Mouse (Mus musculus): ENCODE results near the gene Actrt2.

The Actrt2 gene

DNA sequence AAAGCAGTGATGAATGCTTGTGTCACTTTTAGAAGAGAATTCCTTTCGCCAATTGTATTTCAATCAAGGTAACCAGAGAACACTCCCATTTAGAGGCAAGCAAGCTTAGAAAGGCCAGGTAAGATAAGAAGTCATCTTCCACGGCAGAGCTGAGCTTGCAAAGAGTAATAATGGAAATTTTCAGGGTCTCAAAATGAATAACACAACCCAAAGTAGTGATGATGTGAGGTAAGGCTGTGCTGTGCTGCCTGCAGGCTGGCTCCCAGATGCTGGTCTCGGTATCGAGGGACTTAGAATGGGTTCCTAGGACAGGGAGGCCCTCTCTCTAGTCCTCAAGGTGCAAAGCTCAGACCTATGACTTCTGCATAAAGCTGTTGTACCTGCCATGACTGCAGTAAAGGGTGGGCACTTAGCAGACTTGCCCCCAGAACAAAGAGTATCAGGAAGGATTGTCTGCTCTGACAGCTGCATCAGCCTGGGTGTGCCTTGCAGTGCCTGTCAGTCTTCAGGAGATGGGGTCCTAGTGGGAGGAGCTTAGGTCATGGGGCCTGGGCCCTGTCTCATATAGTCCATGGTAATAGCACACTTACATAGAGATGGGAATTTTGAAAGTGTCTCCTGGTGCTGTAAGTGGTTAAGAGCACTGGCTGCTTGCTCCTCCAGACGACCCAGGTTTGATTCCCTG is 15.5 kb upstream of the Actrt2 start:
- no peak for DNase-seq (ENCODE audit: low read depth)

DNA sequence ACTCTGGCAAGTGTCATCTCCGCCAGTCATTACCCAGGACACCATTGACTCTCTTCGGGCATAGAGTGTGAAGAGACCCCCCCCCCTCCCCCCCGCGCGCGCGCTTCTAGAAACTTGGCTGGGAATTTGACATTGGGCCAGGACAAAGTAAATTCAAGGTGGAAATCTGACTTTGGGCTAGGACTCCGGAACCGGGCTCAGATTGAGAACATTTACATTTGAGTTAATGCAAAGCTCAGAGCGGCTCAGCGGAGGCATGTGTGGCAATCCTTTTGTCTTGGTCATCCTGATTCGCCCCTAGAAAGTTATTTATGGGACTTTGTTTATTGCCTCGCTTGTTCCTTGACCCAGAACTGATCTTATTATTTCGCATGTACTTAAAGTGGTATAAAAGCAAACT is 14.6 kb upstream of the Actrt2 start:
- no peak for DNase-seq (ENCODE audit: low read depth)

DNA sequence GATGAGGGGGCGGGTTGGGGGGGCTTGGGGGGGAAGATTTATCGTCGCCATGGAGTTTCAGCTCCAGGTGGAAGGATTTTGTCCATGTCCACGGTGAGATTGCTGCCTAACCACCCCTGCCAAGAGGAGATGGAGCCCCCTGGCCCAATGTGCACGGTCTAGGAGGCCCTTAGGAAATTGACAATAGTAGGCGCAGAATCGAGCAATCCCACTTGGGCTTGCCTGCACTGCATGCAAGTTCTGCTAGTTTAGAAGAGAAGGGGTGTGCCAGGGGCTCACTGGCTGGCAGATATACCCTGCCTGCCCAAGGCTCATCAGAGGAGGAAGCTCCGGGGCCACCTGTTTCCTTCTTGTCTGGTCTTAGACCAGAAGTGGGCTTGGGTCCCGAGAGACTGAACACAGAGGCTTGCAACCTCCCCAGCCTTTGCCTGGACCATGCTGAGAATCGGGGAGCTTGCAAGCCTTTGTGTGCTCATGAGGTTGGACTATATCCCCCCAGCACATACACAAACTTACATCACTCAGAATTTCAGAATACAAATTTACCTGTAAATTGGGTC is 7.9 kb upstream of the Actrt2 start:
- no peak for DNase-seq (ENCODE audit: low read depth)

GRCm38 (mm10) chr4:154674966-154675365 is 7.3 kb upstream of the Actrt2 start:
- no peak for DNase-seq (ENCODE audit: low read depth)

GRCm38 (mm10) chr4:154674541-154674940 is 6.9 kb upstream of the Actrt2 start:
- peak; percentile 40 for DNase-seq (ENCODE audit: low read depth)

DNA sequence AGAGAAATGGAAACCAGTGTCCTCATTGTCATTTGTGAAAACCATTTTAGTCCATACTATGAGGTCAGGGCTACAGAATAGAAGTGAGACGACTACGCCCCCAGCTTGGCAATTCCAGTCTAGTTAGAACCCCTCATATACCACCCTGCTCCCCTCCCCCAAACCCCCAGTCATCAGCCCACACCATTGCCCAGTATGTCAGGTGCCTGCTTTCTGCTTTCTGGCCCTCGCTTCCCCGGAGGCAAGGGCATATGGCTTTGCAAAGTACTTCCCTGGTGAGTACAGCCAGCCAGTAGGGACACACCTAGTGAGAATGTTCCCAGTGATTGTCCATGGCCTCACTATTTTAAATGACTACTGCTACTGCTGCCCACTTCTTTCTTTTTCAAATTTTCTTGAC is 6.3 kb upstream of the Actrt2 start:
- DNase-seq (ENCODE audit: low read depth), result no peak

GRCm38 (mm10) chr4:154672027-154672426 is 4.4 kb upstream of the Actrt2 start:
- no peak for DNase-seq (ENCODE audit: low read depth)

GRCm38 (mm10) chr4:154671232-154671912 is 3.7 kb upstream of the Actrt2 start:
- no peak for DNase-seq (ENCODE audit: low read depth)

- DNase-seq (ENCODE audit: low read depth), result no peak
Observed at GRCm38 (mm10) chr4:154662681-154663215, 4.9 kb downstream of the Actrt2 start.

- DNase-seq (ENCODE audit: low read depth), result no peak
Observed at GRCm38 (mm10) chr4:154661256-154661655, 6.4 kb downstream of the Actrt2 start.

DNA sequence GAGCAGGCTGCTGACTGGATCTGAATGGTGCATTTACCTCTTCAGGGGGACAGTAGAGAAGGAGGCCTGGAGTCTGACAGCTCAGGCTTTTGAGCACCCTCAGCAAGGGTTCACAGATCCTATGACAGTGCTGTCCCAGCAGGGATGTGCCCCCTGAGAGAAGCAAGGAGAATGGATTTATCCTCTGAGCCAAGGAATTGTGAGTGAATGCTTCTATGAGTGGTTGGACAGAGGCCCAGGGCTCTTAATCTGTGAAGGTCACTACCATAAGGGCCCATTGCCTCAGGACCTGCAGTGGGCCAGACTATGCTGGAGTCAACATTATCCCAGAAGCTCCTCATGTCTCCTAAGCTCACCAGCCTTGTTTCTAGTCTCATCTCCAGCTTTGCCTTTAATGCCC is 7.6 kb downstream of the Actrt2 start:
- DNase-seq (ENCODE audit: low read depth), result no peak

GRCm38 (mm10) chr4:154655134-154655910 is 12.3 kb downstream of the Actrt2 start:
- DNase-seq (ENCODE audit: low read depth), result no peak

DNA sequence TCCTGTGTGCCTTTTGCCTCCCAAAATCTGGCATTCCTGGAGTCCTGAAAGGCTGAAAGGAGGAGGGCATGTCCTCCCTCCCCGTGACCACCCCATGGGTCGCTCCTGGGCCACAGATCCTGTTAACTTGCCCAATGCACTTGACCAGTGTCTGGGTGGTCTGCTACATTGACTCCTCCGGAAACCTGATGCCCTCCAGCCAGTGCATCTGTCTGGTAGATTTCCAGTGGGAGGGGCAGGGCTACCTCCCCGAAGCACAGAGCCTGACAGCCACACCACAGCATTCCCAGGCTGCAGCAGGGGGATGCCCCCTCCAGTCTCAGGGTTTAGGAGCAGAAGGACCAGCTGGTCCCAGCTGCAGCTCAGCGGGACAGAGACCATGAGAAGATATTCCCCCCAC is 15.2 kb downstream of the Actrt2 start:
- no peak for DNase-seq (ENCODE audit: low read depth)

GRCm38 (mm10) chr4:154649083-154649747 is 18.5 kb downstream of the Actrt2 start:
- DNase-seq (ENCODE audit: low read depth), result no peak

- no peak for DNase-seq (ENCODE audit: low read depth)
Observed at GRCm38 (mm10) chr4:154642496-154642895, 25.2 kb downstream of the Actrt2 start.

DNA sequence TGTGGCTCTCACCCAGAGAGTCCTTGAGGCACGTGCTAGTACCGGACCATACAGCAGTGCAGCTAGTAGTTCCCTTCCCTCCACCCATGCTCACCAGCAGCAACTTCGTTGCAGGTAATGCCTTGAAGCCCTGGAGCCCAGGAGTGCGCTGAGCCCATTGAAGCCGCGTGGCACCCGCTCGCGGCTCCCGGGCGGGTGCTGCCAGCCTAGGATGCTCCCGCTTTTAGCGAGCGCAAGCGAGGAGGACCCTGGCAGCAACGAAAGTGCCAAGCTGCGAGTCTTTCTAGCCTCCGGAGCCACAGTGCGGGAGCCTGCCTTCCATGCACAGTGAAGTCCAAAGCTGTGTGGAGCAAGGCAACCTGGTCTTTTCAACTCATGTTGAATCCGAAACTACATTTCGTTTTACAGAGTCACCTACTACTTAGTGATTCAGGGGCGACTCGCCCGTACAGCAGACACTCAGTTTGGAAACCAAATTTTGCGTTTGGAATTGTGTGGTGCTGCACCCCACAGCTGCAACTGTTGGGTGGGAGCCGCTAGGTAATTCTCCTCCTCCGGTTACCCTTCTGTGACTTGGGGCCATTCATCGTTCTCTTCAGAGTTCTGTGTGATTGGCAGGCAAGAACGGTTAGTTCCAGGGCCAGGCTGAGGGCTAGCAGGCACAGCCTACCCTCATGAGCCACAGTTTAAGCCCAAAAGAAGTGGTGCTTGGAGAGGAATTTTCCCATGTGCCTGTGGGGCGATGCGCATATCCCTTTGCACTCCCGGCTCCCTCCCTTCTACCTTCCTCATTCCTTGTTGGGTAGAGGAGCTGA is 26.2 kb downstream of the Actrt2 start:
- no peak for DNase-seq (ENCODE audit: low read depth)

DNA sequence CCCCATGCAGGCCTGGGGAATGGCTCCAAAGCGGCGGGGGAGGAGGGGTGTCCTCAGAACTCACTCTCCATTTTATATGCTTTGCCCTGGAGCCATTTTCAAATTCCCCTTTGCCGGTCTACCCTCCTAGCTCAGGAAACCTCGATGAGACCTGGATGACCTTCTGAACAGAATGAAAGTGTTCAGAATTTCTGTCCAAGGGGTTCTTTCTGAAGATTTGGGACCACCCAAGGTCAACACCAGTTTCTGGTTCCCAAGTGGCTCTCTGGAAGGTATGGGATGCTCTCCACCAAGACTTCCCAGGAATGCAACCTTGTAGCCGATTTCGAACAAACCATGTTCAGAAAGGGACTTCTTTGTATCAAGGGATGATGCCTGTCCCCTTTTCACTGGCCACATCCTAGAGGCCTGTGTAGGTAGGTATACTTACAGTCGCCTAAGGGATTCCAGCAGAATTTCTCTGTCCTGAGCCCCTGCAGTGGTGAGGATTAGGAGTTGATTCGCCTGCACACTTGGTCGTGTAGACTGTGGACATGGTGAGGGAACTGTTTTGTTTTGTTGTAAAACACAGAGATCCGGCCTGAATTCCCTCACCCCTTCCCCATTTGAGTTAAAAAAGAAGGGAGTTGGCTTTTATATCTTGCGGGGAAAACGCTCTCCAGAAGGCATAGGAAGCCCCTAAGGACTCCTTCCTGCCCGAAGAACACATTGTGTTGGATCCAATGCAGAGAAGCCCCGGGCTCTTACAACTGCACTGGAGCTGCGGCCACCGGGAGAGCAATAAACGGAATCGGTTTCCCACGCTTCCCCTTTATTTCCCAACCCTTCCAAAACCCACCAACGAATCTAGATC is 27.0 kb downstream of the Actrt2 start:
- no peak for DNase-seq (ENCODE audit: low read depth)

- DNase-seq (ENCODE audit: low read depth), result no peak
Observed at GRCm38 (mm10) chr4:154639591-154640442, 27.9 kb downstream of the Actrt2 start.

GRCm38 (mm10) chr4:154639126-154639525 is 28.5 kb downstream of the Actrt2 start:
- DNase-seq (ENCODE audit: low read depth), result no peak

Data from c-Kit-positive CD71-negative TER-119-negative erythroid progenitor cells, embryonic 14.5 days (primary cell).